Mouse (Mus musculus) retina, postnatal 7 days (tissue): ENCODE measurements at regions not wholly inside any gene's neighbourhood (a gene's known extent, or its start where the extent isn't known, plus 50 kb on each side); places are given as distances from the start of the nearest gene placed in this dataset.
"Not testable (repeated sequence)": the region's sequence is repeated elsewhere in the genome, so short reads cannot be mapped to it uniquely, and the experiment has no call there.

ENCODE experiments used
- DNase-seq: peaks from one replicate; pipeline ENCODE4 v3.0.0-alpha.2; 2012; ENCODE audit warnings: low read depth, low spot score

DNA sequence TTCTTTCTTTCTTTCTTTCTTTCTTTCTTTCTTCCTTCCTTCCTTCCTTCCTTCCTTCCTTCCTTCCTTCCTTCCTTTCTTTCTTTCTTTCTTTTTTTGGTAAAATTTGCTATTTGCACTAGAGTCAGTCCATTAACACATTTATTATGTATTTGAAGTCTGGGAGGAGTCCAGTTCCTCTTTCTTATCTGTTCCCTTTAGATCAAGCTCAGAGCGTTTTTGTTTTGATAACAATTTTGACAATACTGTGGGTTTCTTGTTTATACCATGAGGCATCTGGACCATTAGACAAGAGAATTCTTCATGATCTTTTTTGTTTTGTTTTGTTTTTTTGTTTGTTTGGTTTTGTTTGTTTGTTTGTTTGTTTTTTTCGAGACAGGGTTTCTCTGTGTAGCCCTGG, 52.3 kb upstream of the Cttnbp2 start:
- not testable (repeated sequence) for DNase-seq

DNA sequence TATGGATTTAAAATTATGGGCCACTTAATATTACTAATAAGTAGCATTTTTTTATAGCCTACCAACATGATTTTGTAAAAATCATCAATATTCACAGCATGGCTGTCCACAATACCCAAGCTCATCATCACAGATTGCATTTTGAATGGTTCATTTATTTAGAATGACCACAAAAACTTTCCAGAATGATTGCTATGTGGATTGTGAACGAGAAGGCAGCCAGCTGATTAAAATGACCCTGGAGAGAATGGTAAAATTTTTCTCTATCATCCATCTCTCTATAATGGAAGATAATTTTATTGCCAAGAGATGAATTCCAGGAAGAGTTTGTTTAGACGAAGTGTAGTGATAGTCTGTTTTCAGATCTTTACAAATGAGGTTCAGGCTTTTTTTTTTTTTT, 54.6 kb upstream of the Cttnbp2 start:
- no peak for DNase-seq

DNA sequence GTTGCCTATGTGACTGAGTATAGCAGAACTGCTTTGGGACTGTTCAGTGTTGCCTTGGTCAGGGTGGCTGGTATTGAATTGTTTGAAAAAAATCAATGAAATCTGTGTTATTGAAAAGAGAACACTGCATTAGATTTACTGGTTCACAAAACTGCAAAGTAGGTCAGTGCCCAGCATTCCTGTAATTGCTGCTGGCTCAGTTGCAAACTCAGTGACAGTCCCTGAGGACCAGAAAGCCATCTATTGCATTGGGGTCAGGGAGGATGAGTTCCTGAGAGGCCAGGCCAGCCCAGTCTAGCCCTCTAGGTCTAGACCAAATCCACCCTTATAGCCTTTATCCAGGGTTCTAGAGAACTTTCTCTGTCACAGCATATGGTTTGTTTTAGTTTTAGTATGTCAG, 63.9 kb upstream of the Cttnbp2 start:
- no peak for DNase-seq

DNA sequence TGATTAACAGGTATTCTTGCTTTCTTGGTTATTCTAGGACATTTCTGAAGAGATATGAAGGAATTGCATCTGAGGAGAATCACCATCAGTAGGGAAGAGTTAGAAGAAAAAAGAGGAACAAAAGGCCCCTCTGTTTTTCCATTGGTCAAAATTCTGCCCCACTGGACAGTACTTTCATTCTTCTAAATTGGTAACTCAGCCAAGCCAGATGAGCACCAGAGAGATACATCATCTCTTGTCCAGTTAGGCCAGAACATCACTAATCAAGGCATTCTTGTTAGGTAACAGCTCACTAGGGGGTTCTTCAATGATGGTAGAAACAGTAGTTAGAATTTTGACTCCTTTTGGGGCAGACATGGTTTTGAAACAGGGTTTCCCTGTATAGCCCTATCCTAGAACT, 74.8 kb upstream of the Cttnbp2 start:
- no peak for DNase-seq

DNA sequence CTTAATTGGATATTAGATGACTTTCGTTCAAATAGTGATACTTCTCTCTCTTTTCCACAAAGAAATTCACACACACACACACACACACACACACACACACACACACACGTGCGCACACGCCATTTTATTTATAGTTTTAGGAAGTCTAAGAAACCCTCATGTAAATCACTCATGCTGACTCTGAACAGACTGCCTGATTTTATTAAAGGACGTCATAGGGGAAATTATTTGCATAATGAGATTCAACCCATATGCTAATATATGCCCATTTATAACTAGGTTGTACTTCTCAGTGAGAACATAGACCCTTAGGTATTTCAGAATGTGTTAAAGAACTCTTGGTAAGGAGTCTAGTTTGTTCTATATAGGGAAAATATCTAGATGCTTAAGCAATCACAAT, 82.0 kb upstream of the Cttnbp2 start:
- DNase-seq: no peak

DNA sequence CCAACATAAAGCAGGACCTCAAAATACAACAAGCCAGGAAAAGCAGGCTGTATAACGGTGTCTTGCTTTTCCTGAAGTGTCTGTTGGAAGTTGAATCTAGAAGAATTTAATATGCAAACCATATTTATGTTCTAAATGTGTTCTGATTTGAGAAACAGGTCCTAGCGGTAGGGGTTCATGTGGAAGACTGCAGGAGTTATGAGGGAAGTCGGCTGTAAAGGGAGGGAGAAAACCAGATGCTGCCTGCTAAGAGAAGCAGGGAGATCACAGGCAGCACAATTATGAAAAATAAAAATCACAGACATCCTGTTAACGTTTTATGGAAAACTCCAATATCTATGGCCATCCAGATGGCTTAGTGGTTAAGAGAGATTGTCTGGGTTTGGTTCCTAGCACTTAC, 85.0 kb upstream of the Cttnbp2 start:
- DNase-seq: no peak

DNA sequence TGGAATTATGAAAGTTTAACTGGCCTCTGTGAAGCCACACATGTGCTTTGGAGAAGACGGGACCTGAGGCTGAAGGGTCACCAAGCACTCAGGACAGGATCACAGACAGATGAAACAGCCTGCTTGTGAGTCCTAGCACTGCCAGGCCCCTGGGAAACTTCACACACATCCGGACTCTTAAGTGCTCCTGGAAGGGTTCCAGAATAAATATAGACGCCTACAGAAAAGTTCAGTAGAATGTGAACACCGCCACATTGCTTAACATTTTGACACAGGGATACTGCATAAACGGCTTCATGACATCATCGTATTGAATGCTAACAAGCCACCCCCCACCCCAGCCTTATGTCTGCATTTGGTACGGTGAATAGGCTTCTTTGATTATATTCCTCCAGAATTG, 87.3 kb upstream of the Cttnbp2 start:
- no peak for DNase-seq

DNA sequence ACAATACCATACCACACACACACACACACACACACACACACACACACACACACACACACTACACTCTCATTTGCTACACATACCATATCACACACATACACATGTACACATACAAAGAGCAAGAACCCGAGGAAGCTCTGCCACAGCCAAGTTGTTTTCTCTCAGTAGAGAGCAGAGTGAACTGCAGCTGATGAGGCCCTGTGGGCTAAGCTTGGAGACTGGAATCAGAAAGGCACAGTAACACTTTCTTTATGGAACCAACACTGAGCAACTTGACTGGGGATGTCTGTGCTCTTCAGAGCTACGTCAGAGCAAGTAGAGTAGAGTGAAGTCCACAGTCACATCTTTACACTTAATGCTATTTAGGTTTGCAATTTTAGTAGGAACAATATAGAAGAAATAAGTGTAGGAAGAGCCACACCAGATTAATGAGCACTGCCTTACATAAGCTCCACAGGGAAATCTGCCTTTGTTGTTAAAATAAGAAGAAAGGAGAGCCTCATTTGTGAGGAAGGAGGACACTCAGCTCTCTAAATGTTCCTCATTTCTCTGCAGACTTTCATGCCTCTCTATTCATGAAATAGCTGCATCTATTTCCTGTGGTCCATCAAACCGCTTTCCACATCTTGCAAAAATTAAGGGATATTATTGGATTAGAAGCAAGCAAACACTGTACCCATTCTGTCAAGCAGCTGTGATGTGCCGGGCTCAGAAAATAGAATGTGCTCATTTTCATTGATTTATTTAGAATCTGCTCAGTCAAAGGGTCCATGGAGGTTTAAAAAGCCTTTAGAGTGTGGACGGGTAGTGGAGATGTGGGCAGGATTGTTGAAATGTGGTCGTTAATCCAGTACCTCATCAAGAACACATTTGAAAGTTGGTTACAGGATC, 107.0 kb upstream of the Cttnbp2 start:
- DNase-seq: no peak

DNA sequence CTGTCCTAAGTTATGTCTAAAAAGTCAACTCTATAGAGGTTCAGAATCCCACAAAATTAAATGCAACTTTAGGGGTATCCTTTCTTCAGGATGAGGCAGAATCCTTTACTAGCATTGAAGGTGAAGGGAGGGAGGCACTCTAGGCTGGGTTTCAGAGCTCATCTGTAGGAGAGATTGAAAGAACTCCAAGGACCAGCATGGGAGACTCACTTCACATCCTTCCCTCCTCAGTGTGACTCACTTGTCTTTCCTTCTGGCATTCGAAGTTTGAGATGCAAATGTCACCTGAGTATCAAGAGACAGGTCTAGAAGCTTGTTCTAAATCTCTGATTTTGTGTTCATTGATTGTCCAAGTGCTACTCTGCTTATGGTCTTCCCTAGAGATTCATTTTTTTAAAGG, 113.9 kb upstream of the Cttnbp2 start:
- no peak for DNase-seq

DNA sequence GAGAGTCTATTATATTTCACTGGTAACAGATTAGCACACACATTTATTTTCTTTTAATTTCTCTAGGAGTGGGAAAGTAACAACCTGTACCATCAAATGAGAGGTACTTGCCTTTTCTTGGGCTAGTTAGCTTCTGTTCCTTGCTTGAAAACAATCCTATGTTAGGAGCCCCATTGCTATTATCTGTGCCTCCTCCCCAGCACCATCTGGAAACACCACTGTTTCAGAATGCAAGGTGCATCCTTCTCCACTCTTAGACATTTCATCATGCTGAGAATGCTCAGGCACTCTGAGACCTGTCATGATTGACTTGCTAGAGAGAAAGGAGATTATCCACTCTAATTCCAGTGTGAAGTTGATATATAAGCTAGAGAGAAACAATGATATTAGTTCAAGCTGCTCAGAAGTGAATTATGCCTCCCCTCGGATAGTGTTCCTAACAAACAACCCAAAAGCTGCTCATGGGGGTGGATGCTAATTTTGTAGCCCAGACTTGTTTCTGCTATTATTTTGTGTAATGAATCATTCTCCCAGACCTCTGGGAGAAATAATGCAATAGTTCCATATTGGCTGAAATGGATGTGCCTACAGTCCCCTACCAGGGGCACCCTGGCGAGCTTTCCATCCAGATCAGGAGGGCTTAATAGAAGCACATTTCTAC, 119.0 kb upstream of the Cttnbp2 start:
- no peak for DNase-seq

DNA sequence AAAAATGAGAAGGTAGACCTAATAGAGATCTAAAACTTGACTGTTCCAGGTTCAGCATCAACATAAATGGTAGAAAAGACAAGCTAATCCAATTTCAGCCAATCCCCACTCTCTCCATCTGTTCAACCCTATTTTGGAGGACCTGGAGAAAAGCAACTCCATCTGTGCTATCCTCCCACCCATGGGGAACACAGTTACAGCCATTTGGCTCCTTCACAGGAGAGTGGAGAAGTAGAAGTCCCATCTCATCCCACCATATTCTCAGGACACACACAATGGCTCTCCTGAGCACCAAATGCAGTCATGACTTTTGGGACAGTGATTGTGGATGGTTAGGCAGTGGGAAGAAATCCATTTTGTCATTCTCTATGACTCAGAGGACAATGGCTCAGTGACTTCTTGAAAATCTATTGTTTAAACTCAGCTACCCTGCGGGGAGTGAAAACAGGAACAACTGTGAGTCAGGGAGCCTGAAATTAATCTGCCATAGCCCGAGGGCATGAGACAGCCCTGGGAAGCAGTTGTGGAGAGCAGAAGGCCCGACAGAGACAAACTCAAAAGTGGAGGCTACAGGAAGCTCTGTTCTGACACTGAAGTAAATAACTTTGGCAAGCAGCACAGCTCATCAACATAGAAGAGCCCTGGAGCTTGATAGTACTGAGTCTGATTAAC, 125.2 kb upstream of the Cttnbp2 start:
- DNase-seq: no peak

DNA sequence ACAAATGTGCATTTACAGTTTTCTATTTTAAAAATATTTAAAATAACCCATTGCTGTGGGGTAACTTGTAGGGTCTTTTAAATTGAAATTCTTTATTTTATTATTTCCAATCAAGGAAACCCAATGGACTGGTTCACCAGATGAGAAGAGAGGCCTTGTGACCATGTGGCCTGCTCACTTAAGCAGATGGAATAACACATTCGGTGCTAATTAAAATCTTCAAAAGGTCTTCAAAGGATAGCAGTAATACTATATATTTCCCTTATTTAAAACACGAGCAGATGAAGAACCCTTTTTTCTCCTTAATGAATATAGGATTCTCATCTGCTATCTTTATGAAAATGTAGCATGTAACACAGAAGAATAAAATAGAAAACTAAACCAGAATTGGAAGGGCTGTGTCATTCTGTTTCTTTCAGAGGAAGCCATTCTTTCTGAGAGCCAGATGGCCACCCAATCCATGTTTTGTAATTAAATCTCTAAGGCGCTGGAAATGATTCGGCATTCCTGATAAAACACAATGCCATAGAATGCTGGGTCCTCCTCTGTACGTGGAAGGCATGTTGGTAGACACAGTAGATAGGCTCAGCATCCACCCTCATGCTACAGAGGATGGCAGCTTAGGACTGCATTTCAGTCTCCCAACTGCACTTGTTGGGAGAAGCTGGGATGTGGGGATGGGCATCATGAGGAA, 134.4 kb upstream of the Cttnbp2 start:
- no peak for DNase-seq

DNA sequence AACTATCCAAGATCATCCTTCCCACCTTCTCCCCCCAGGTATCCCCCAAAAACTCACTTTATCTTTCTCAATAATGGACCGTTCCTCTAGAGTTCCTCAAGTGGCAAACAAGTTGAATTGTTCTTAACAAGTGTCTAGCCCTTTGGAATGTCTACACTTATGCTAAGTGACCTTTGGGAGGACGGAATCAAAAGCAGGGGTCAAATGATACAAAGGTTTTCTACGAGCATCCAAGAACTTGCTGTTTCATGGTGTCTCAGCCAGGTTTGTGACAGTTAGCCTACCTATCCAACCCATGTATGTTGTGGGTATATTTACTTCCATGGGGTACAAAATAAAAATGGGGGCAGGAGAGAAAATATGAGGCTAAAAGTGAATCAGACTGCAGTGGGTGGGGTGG, 136.7 kb upstream of the Cttnbp2 start:
- DNase-seq: no peak

DNA sequence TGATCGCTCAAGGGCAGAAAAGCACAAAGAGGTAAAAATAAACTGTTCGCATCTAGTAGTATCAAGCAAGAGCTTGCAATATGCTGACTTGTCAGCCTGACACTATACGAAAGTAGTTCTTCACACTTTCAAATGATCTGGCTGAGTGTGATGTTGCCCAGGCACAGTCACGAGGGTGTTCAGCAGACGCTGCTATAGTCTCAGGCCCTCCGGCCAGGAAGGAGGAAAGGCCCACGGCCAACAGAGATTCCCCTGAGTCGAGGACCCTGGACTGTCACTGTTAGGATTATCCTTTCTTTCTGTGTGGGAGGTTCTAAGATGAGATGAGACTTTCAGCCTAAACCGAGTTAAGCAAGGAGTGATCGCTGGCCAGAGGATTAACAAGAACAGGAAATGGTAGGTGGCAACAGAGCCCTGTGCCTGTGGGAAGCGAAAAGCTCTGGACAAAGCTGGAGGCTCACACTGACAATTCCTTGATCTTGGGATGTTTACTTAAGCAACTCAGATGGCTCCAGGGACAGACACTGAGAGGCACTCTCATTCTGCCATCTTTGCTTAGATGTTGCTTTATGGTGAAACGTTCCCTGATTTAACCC, 137.5 kb upstream of the Cttnbp2 start:
- DNase-seq: no peak

DNA sequence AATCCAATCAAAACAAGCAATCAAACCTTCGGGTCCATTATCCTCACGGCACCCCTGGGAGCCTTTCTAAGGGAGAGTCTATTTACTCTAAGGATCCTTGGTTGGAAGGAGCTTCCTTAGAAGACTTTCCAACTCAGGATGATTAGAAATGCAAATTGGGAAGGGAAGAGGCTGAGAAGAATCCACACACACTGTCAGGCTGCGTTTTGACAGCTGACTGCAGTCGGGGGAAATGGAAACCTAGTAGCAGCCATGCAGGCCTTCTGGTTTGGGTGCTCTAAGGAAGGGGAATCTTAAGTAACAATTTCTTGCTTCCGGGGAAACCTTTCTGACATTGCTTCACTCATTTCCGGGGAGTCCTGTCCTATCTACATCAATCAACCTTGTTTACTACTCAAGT, 139.6 kb upstream of the Cttnbp2 start:
- DNase-seq: no peak

DNA sequence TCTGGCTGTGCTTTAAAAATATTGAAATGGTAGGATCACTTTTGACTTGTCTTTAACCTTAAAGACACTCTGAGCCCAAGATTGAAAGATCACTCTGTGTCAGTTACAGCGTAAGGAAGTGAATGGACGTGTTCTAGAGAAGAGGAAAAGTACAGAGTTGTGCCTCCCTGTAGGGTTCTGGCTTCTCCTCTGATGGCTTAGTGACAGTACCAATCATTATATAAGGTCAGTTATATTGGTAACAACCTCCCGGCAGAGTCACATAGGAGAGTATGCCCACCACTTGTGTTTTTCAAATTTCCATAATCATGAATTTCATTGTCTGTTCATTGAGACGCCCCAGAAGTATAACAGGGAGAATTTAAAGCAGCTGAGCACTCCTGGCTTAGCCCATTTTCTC, 141.6 kb upstream of the Cttnbp2 start:
- no peak for DNase-seq

DNA sequence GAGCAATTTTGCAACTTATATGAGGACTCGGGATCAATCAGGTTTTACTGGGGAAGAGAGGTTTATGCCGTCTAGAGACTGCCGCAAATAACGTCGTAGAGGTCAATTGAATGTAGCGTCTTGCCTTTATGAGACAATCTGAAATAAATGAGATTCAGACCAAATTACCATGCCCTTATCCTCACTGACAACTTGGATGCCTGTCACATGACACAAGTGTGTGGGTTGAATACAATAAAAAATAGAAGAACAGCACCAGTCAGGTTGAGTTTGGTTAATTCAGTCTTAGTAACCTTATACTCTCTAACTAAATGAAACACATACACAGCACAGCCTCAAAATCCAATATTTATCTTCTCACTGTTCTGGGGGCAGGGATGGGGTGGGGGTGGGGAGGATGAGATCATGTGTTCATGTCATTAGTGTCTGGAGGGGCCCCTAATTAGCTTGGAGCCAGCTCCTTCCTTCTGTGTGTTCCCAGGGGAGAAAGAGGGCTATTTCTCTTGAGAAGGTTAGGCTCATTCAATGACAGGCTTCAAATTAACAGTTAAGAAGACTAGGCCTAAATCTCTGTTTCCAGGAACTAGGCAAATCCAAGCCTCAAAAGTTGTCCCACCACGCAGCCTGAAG, 142.2 kb upstream of the Cttnbp2 start:
- no peak for DNase-seq

DNA sequence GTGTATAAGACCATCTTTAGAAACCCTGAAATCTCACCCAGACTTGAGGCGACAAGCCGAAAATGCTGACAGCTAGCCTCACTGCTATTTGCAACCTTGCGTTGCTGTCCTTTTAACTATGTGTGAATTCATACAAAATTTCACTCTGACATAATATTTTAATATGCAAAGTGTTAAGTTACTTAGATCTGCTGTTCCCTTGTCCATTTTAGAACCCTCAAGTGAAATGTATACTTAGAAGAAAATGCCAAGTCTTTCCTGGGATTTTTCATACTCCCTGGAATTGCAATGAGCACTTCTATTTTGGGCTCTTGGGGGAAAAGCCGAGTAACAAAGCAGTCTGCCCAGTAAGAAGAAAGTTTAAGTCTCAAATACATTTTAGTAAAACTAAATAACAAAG, 150.0 kb upstream of the Cttnbp2 start:
- no peak for DNase-seq

DNA sequence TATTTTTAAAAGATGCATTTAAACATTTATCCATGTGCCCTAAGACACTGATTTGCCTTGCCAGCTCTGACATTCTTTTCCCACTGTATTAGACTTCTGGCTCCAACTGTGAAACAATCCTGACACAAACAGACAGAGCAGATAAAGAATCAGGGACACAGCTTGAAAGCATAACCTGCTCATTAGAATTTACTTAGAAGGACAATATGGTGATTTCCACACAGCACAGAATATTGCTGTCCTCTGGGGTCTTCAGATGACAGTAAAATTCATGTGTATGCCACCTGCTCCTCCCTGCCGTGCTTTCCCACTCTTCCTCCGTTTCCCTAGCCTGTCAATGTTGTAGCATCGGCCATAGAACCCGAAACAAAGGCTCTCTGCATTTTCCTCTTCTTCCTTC, 151.3 kb upstream of the Cttnbp2 start:
- no peak for DNase-seq

DNA sequence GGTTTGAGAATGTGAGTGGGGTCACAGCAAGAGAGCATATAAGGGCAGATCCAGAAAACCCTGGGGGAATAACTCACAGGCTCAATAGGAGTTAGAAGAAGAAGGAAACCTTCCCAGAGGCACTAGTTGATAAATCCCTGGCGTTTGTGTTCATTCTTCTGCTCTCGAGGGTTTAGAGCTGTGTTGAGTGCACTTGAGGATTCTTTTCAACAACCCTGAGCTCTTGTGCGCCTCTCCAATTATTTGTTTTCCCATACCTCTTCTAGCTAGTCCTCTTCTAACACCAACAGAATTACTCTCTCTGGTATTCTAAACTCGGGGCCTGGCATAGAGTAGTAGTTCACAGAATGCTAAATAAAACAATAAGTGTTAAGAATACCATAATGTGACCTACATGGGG, 151.9 kb upstream of the Cttnbp2 start:
- no peak for DNase-seq

DNA sequence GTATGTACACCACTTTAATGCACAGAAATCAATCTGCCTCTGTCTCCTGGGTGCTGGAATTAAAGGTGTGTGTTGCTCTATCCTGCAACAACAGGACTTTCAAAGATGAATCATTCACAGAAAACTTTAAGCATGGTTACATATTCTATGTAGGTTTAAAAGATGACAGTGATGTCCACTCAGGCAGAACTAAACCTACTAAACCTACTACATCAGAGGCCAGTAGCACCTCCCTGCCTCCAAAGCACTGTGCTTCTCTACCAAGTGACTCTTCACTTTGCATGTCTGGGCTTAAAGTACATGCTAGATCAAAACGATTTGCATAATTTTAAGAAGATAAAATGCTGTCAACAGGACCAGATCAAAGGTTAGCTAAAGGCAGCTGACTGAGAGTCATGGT, 156.0 kb upstream of the Cttnbp2 start:
- no peak for DNase-seq
